Mouse (Mus musculus) layer of hippocampus, postnatal 10 days (tissue): Measurements from ENCODE around the gene Nhlrc1. TPM values are rescaled to one million over a fixed set of nuclear protein-coding genes. Genes with fewer than 3 reads are reported as not detected.

Experiments
- DNase-seq, 2 experiments: peaks; one replicate each; pipeline ENCODE4 v3.0.0; 2021; ENCODE audit warnings: low spot score in 2 of 2
- long read RNA-seq: library from polyadenylated mRNA; stranded (forward); transcript quantifications from one replicate; pipeline ENCODE4 v2.0.0, GENCODE M21; 2023
- total RNA-seq, 2 experiments: library from RNA; stranded (reverse); gene quantifications; 2 replicates each; pipeline ENCODE4 v1.2.3; 2021

Gene Nhlrc1
- total RNA-seq: 10 to 100 TPM; 13.9 to 16.5 TPM
- long read RNA-seq, transcript Nhlrc1-201 (1 exons, 2,294 nt): major isoform, 24 of 24 reads
- long read RNA-seq, partial matches to known transcripts: 0 of 24 reads
- long read RNA-seq, other reads (novel, unspliced or antisense): 0 of 24 reads

GRCm38 (mm10) chr13:47014334-47015194 is at the start of gene Nhlrc1:
Gene Nhlrc1 (minus strand): TSS chr13:47014850.
- DNase-seq: peak; percentile 81 to 85

GRCm38 (mm10) chr13:47063985-47064760 is 49.5 kb upstream of the Nhlrc1 start:
- DNase-seq: no peak

- DNase-seq: no peak
These were observed 48.1 kb upstream of the Nhlrc1 start for GRCm38 (mm10) chr13:47062756-47063155.

- no peak for DNase-seq
These were observed 42.1 kb upstream of the Nhlrc1 start for GRCm38 (mm10) chr13:47056781-47057180.

- peak in 1 of 2 experiments; percentile 22 for DNase-seq
These were observed 41.5 kb upstream of the Nhlrc1 start for GRCm38 (mm10) chr13:47056126-47056525.

- no peak for DNase-seq
These were observed 39.3 kb upstream of the Nhlrc1 start for GRCm38 (mm10) chr13:47053971-47054370.

- DNase-seq: no peak
These were observed 35.4 kb upstream of the Nhlrc1 start for GRCm38 (mm10) chr13:47050009-47050408.

- DNase-seq: no peak
These were observed 33.3 kb upstream of the Nhlrc1 start for GRCm38 (mm10) chr13:47047996-47048395.

- DNase-seq: peak in 1 of 2 experiments; percentile 24
These were observed 29.9 kb upstream of the Nhlrc1 start, which contains the start of gene Tpmt for GRCm38 (mm10) chr13:47044617-47044947. Gene Tpmt (minus strand): TSS chr13:47044737.

- DNase-seq: peak in 1 of 2 experiments; percentile 22
These were observed 29.4 kb upstream of the Nhlrc1 start for GRCm38 (mm10) chr13:47043833-47044616.

- peak; percentile 99 for DNase-seq
These were observed 28.5 kb upstream of the Nhlrc1 start, which contains the start of gene Kdm1b for GRCm38 (mm10) chr13:47043030-47043680. Gene Kdm1b (plus strand): TSS chr13:47043499.

GRCm38 (mm10) chr13:47042024-47042633 is 27.5 kb upstream of the Nhlrc1 start:
- DNase-seq: no peak

GRCm38 (mm10) chr13:47040061-47040460 is 25.4 kb upstream of the Nhlrc1 start:
- DNase-seq: no peak

GRCm38 (mm10) chr13:47037946-47038345 is 23.3 kb upstream of the Nhlrc1 start:
- DNase-seq: no peak

- no peak for DNase-seq
These were observed 19.0 kb upstream of the Nhlrc1 start for GRCm38 (mm10) chr13:47033602-47034001.

- DNase-seq: no peak
These were observed 15.9 kb upstream of the Nhlrc1 start for GRCm38 (mm10) chr13:47030376-47031107.

GRCm38 (mm10) chr13:47020798-47021197 is 6.1 kb upstream of the Nhlrc1 start:
- no peak for DNase-seq

GRCm38 (mm10) chr13:47019774-47020173 is 5.1 kb upstream of the Nhlrc1 start:
- DNase-seq: no peak

GRCm38 (mm10) chr13:47017259-47017658 is 2.6 kb upstream of the Nhlrc1 start:
- peak; percentile 68 to 76 for DNase-seq

GRCm38 (mm10) chr13:47015195-47015501 is 498 bp upstream of the Nhlrc1 start:
- no peak for DNase-seq
